Mouse (Mus musculus) heart, postnatal 10 days (tissue): ENCODE data around the gene Nceh1. TPM values are rescaled to one million over a fixed set of nuclear protein-coding genes. Genes with fewer than 3 reads are reported as not detected.

Experiments used
- DNase-seq, 2 experiments: peaks; one replicate each; pipeline ENCODE4 v3.0.0; 2021
- intact Hi-C: fragments of 180-260 bp; cut with DNase I; formaldehyde crosslinking; loops from one replicate; pipeline ENCODE4 v1.15.1; 2025
- total RNA-seq, 2 experiments: library from RNA; stranded (reverse); gene quantifications; 2 replicates each; pipeline ENCODE4 v1.2.3; 2021

Nceh1 gene
- total RNA-seq, 2 experiments from 2014 or later = 167 TPM

- intact Hi-C loops = loop anchor here (2.0 kb wide), 1 partner anchor 28 kb away; no protein-coding TSS in a partner anchor
- DNase-seq = peak; percentile 44 to 50
Measured at GRCm38 (mm10) chr3:27316559-27317287, 134.0 kb downstream of the Nceh1 start, which contains the start of gene Tnfsf10. Tnfsf10 (plus strand) TSS chr3:27317028.

GRCm38 (mm10) chr3:27317288-27318024 lies 134.7 kb downstream of the Nceh1 start:
- DNase-seq = peak in 1 of 2 experiments; percentile 30
- intact Hi-C loops = loop anchor here (2.0 kb wide), 1 partner anchor 29 kb away; no protein-coding TSS in a partner anchor

GRCm38 (mm10) chr3:27319650-27320049 lies 136.9 kb downstream of the Nceh1 start:
- intact Hi-C loops = loop anchor here (5.0 kb wide), 1 partner anchor 47 kb away; no protein-coding TSS in a partner anchor
- DNase-seq = no peak

GRCm38 (mm10) chr3:27320613-27321495 lies 138.1 kb downstream of the Nceh1 start:
- intact Hi-C loops = loop anchor here (5.0 kb wide), 1 partner anchor 49 kb away; no protein-coding TSS in a partner anchor
- DNase-seq = peak; percentile 35 to 46

GRCm38 (mm10) chr3:27322591-27322990 lies 139.8 kb downstream of the Nceh1 start:
- intact Hi-C loops = loop anchor here (5.0 kb wide), 1 partner anchor 50 kb away; no protein-coding TSS in a partner anchor
- DNase-seq = no peak

- intact Hi-C loops = loop anchor here (5.0 kb wide), 1 partner anchor 51 kb away; no protein-coding TSS in a partner anchor
- no peak for DNase-seq
Measured at GRCm38 (mm10) chr3:27323551-27323950, 140.8 kb downstream of the Nceh1 start.

GRCm38 (mm10) chr3:27326633-27327191 lies 143.9 kb downstream of the Nceh1 start:
- DNase-seq = no peak
- intact Hi-C loops = no loop called here

- DNase-seq = no peak
- intact Hi-C loops = no loop called here
Measured at GRCm38 (mm10) chr3:27330706-27331105, 147.9 kb downstream of the Nceh1 start.

Other genes with a start within 250 kb of the Nceh1 start
- gene Ect2, start 29.1 kb upstream of the Nceh1 start, total RNA-seq = 1 to 10 TPM; 9.3 to 9.6 TPM
- 10 to 100 TPM; 10.6 to 19.0 TPM for gene Tnfsf10, start 134.1 kb downstream of the Nceh1 start, total RNA-seq
- gene Ghsr, start 188.4 kb downstream of the Nceh1 start, total RNA-seq = not detected